In genomic region chr19:55193717-55194394, GRCm38 (mm10) we compare ENCODE assay signal across 17 mouse cellular contexts. TPM values are rescaled to one million over a fixed set of nuclear protein-coding genes. Genes with fewer than 3 reads are reported as not detected.
A peak's percentile ranks its signal among the peaks of the same experiment; 100 is the strongest.
DNase-seq lines count a peak whose midpoint lies in the region; ATAC-seq and TF ChIP-seq lines count a peak whose summit lies in the region.
"Had no signal": no experiment of that assay in that cellular context is flagged by ENCODE, and none has a peak within 500 bp of the region (broad histone marks: within the 10 kb centered on the region; RNA-seq: fewer than 3 reads in every experiment).

No protein-coding gene starts in this region.

- H3K4me1 ChIP-seq in kidney, embryonic 15.5 days: peaks cover 14% of the 10 kb centered on the region; the same call in 1 of the 2 replicates
- peaks cover 31% of the 10 kb centered on the region for H3K4me1 ChIP-seq in midbrain, embryonic 10.5 days
- H3K4me1 ChIP-seq in midbrain, postnatal 0 days (ENCODE audit: insufficient read depth, low read length): no peaks in the 10 kb centered on the region
- H3K4me1 ChIP-seq in lung, embryonic 16.5 days (replicated peaks; ENCODE audit: control insufficient read depth, insufficient read depth, low read length): peaks cover 45% of the 10 kb centered on the region
- H3K4me1 ChIP-seq in stomach, embryonic 16.5 days (ENCODE audit: control insufficient read depth, insufficient read depth, low read length): peaks cover 11% of the 10 kb centered on the region
- H3K4me1 ChIP-seq: forebrain, embryonic 15.5 days; neural tube, embryonic 12.5 days had no signal

- no peaks in the 10 kb centered on the region for H3K9me3 ChIP-seq in kidney, embryonic 15.5 days (replicated peaks)
- no peaks in the 10 kb centered on the region for H3K9me3 ChIP-seq in midbrain, embryonic 10.5 days (replicated peaks)
- no peaks in the 10 kb centered on the region for H3K9me3 ChIP-seq in midbrain, postnatal 0 days (ENCODE audit: low read length)
- no peaks in the 10 kb centered on the region for H3K9me3 ChIP-seq in lung, embryonic 16.5 days (ENCODE audit: control insufficient read depth, low read length)
- no peaks in the 10 kb centered on the region for H3K9me3 ChIP-seq in stomach, embryonic 16.5 days (replicated peaks; ENCODE audit: control insufficient read depth, low read length)
- H3K9me3 ChIP-seq: forebrain, embryonic 15.5 days; neural tube, embryonic 12.5 days had no signal

- peak overlapping the region; percentile 79 for H3K27ac ChIP-seq in kidney, embryonic 15.5 days
- peak overlapping the region; percentile 28; the same call in 1 of the 2 replicates for H3K27ac ChIP-seq in midbrain, embryonic 10.5 days (replicated peaks)
- no peak overlapping the region for H3K27ac ChIP-seq in midbrain, postnatal 0 days (ENCODE audit: low read depth, low read length)
- peak overlapping the region; percentile 95 for H3K27ac ChIP-seq in lung, embryonic 16.5 days (ENCODE audit: low read length)
- peak overlapping the region; percentile 68 for H3K27ac ChIP-seq in stomach, embryonic 16.5 days (ENCODE audit: low read length)
- H3K27ac ChIP-seq: forebrain, embryonic 15.5 days; neural tube, embryonic 12.5 days had no signal

- no peaks in the 10 kb centered on the region for H3K36me3 ChIP-seq in kidney, embryonic 15.5 days
- no peaks in the 10 kb centered on the region for H3K36me3 ChIP-seq in midbrain, embryonic 10.5 days
- no peaks in the 10 kb centered on the region for H3K36me3 ChIP-seq in midbrain, postnatal 0 days (ENCODE audit: insufficient read depth, low read length)
- no peaks in the 10 kb centered on the region for H3K36me3 ChIP-seq in lung, embryonic 16.5 days (ENCODE audit: control insufficient read depth, insufficient read depth, low read length)
- H3K36me3 ChIP-seq in stomach, embryonic 16.5 days (ENCODE audit: control insufficient read depth, insufficient read depth, low read length): no peaks in the 10 kb centered on the region
- H3K36me3 ChIP-seq: forebrain, embryonic 15.5 days; neural tube, embryonic 12.5 days had no signal

- DNase-seq in kidney, postnatal 25 days: no peak
- DNase-seq in midbrain, embryonic 10.5 days (ENCODE audit: low spot score): no peak
- no peak for DNase-seq in midbrain, postnatal 0 days (ENCODE audit: low spot score)
- DNase-seq in urinary bladder, postnatal 4 days (ENCODE audit: low spot score in 2 of 2): no peak
- no peak for DNase-seq in testis, postnatal 10 days (ENCODE audit: low spot score)
- DNase-seq: cerebellum, adult 9-10 months; right cerebral cortex, postnatal 4 days; thymus, postnatal 36 days had no signal

- peak; percentile 57 for ATAC-seq in kidney, embryonic 15.5 days (replicated peaks; ENCODE audit: low FRiP score)
- ATAC-seq in midbrain, postnatal 0 days (ENCODE audit: low FRiP score): no peak
- peak; percentile 60 for ATAC-seq in lung, embryonic 16.5 days (ENCODE audit: low read depth)
- ATAC-seq in stomach, embryonic 16.5 days (ENCODE audit: insufficient read depth, low FRiP score): peak; percentile 15
- ATAC-seq: forebrain, embryonic 15.5 days had no signal

- no peak overlapping the region for H3K4me2 ChIP-seq in kidney, embryonic 15.5 days
- no peak overlapping the region for H3K4me2 ChIP-seq in midbrain, postnatal 0 days (ENCODE audit: low read depth, low read length, poor library complexity, severe bottlenecking)
- H3K4me2 ChIP-seq in lung, embryonic 16.5 days (ENCODE audit: low read depth, low read length): 0 out of 2 replicates have a peak overlapping the region, but pooled peaks have one; percentile 4
- H3K4me2 ChIP-seq in stomach, embryonic 16.5 days (ENCODE audit: low read depth, low read length): no peak overlapping the region
- H3K4me2 ChIP-seq: forebrain, embryonic 15.5 days; neural tube, embryonic 12.5 days had no signal

- H3K4me3 ChIP-seq in kidney, embryonic 15.5 days (replicated peaks): no peak overlapping the region
- H3K4me3 ChIP-seq in midbrain, embryonic 10.5 days: no peak overlapping the region
- H3K4me3 ChIP-seq in midbrain, postnatal 0 days (ENCODE audit: low read depth, low read length): no peak overlapping the region
- no peak overlapping the region for H3K4me3 ChIP-seq in lung, embryonic 16.5 days (ENCODE audit: low read length)
- no peak overlapping the region for H3K4me3 ChIP-seq in stomach, embryonic 16.5 days (replicated peaks; ENCODE audit: low read length)
- H3K4me3 ChIP-seq: forebrain, embryonic 15.5 days; neural tube, embryonic 12.5 days had no signal

- 69% methylated on average over 11 of the region's 11 CpGs for WGBS in kidney, embryonic 15.5 days
- WGBS in midbrain, embryonic 10.5 days: 67% methylated on average over 11 of the region's 11 CpGs
- WGBS in midbrain, postnatal 0 days: 68% methylated on average over 11 of the region's 11 CpGs
- 43% methylated on average over 11 of the region's 11 CpGs for WGBS in lung, embryonic 16.5 days
- 59% methylated on average over 11 of the region's 11 CpGs for WGBS in stomach, embryonic 16.5 days

- no peak overlapping the region for H3K9ac ChIP-seq in kidney, embryonic 15.5 days
- H3K9ac ChIP-seq in midbrain, postnatal 0 days (replicated peaks; ENCODE audit: low read length, poor library complexity, severe bottlenecking): no peak overlapping the region
- H3K9ac ChIP-seq in lung, embryonic 16.5 days (ENCODE audit: low read length): no peak overlapping the region; the same call in 1 of the 2 replicates
- no peak overlapping the region for H3K9ac ChIP-seq in stomach, embryonic 16.5 days (ENCODE audit: low read length)
- H3K9ac ChIP-seq: forebrain, embryonic 15.5 days; neural tube, embryonic 12.5 days had no signal

- H3K27me3 ChIP-seq in kidney, embryonic 15.5 days: no peaks in the 10 kb centered on the region; the same call in 1 of the 2 replicates
- H3K27me3 ChIP-seq in midbrain, embryonic 10.5 days (ENCODE audit: low read depth, poor library complexity, severe bottlenecking): no peaks in the 10 kb centered on the region
- H3K27me3 ChIP-seq in midbrain, postnatal 0 days (ENCODE audit: insufficient read depth, low read length): no peaks in the 10 kb centered on the region
- peaks cover under 1% of the 10 kb centered on the region; the same call in 1 of the 2 replicates for H3K27me3 ChIP-seq in lung, embryonic 16.5 days (ENCODE audit: control insufficient read depth, insufficient read depth, low read depth, low read length)
- H3K27me3 ChIP-seq in stomach, embryonic 16.5 days (ENCODE audit: control insufficient read depth, insufficient read depth, low read length): no peaks in the 10 kb centered on the region
- H3K27me3 ChIP-seq: forebrain, embryonic 15.5 days; neural tube, embryonic 12.5 days had no signal

- no peak for TF ChIP-seq CTCF in midbrain, postnatal 0 days (IDR thresholded peaks at IDR 0.05)

RNA-seq across cellular contexts. Expression of gene Tectb, which starts 13.3 kb away (rescaled TPM):
- not detected in 2 replicates for polyA plus RNA-seq in kidney, embryonic 15.5 days (2015; fragmentation: Nextera tagmentation; extraction: Ambion mirVana)
- polyA plus RNA-seq in midbrain, embryonic 10.5 days (2016; fragmentation: Nextera tagmentation; extraction: Ambion mirVana): 0.12 TPM in 1 of 2 replicates, not detected in the other
- 0.09 TPM in 1 of 2 replicates, not detected in the other for total RNA-seq in midbrain, postnatal 0 days (2014; rRNA removed)
- polyA plus RNA-seq in midbrain, postnatal 0 days (2015; fragmentation: Nextera tagmentation; extraction: Ambion mirVana): 0.16 and 0.34 TPM in 2 replicates
- 0.30 and 0.48 TPM in 2 replicates for polyA plus RNA-seq in lung, embryonic 16.5 days (2015; fragmentation: Nextera tagmentation; extraction: Ambion mirVana)
- 0.13 and 0.14 TPM in 2 replicates for polyA plus RNA-seq in stomach, embryonic 16.5 days (2015; fragmentation: Nextera tagmentation; extraction: Ambion mirVana)
- total RNA-seq: gastrocnemius, adult 18-20 months; megakaryocyte progenitor cell, adult 5-6 weeks had no signal
- polyA plus RNA-seq: limb, embryonic 11.5 days; neural tube, embryonic 12.5 days had no signal

RNA-seq across cellular contexts. Expression of gene Gucy2g, which starts 47.2 kb away (rescaled TPM):
- 0.04 and 0.05 TPM in 2 replicates for polyA plus RNA-seq in kidney, embryonic 15.5 days (2015; fragmentation: Nextera tagmentation; extraction: Ambion mirVana)
- not detected in 2 replicates for polyA plus RNA-seq in midbrain, embryonic 10.5 days (2016; fragmentation: Nextera tagmentation; extraction: Ambion mirVana)
- not detected in 2 replicates for total RNA-seq in midbrain, postnatal 0 days (2014; rRNA removed)
- not detected in 2 replicates for polyA plus RNA-seq in midbrain, postnatal 0 days (2015; fragmentation: Nextera tagmentation; extraction: Ambion mirVana)
- polyA plus RNA-seq in lung, embryonic 16.5 days (2015; fragmentation: Nextera tagmentation; extraction: Ambion mirVana): 0.09 and 0.10 TPM in 2 replicates
- polyA plus RNA-seq in stomach, embryonic 16.5 days (2015; fragmentation: Nextera tagmentation; extraction: Ambion mirVana): 0.05 and 0.11 TPM in 2 replicates
- total RNA-seq: adrenal gland, postnatal 14 days; megakaryocyte progenitor cell, adult 5-6 weeks had no signal
- polyA plus RNA-seq: forebrain, embryonic 15.5 days; limb, embryonic 11.5 days; neural tube, embryonic 12.5 days had no signal

RNA-seq across cellular contexts. Expression of gene Acsl5, which starts 57.9 kb away (rescaled TPM):
- polyA plus RNA-seq in kidney, embryonic 15.5 days (2015; fragmentation: Nextera tagmentation; extraction: Ambion mirVana): 50.3 and 51.2 TPM in 2 replicates
- 18.5 and 18.9 TPM in 2 replicates for polyA plus RNA-seq in midbrain, embryonic 10.5 days (2016; fragmentation: Nextera tagmentation; extraction: Ambion mirVana)
- total RNA-seq in midbrain, postnatal 0 days (2014; rRNA removed): 15.1 and 18.0 TPM in 2 replicates
- polyA plus RNA-seq in midbrain, postnatal 0 days (2015; fragmentation: Nextera tagmentation; extraction: Ambion mirVana): 12.7 and 13.9 TPM in 2 replicates
- polyA plus RNA-seq in lung, embryonic 16.5 days (2015; fragmentation: Nextera tagmentation; extraction: Ambion mirVana): 86.3 and 103 TPM in 2 replicates
- 145 and 151 TPM in 2 replicates for polyA plus RNA-seq in stomach, embryonic 16.5 days (2015; fragmentation: Nextera tagmentation; extraction: Ambion mirVana)
